Mouse (Mus musculus) T-cell, adult 66 days (primary cell): ENCODE data around the gene Gm42420. TPM values are rescaled to one million over a fixed set of nuclear protein-coding genes. Genes with fewer than 3 reads are reported as not detected.

Source experiments
- total RNA-seq, 2 experiments: library from RNA; stranded (reverse); gene quantifications; 3 replicates in 1 of 2; 4 replicates in 1 of 2; pipeline ENCODE4 v1.2.4; 2023

Gm42420 gene
- not detected for total RNA-seq

DNA sequence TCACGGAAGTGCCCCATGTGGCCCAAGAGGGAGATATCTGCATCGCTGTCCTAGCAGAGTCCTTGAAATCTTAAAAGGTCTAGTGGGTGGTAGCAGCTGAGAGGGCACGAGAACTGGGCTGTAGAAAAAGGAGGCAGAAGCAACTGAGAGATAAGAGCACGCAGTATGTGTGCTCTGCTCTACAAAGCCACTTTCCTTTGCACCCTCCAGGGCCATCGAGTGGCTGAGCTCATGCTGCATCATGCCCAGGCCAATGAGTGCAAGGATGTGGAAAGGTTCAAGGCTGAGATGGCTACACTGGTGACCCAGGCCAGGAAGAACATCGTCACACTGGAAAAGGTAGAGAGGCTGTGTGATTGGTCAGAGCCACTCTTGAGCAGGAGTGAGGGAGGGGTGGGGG is at the start of gene Gm42420:
TSS of gene Gm42420 (plus strand) at position 237 of the 400 bp plus-strand sequence.

DNA sequence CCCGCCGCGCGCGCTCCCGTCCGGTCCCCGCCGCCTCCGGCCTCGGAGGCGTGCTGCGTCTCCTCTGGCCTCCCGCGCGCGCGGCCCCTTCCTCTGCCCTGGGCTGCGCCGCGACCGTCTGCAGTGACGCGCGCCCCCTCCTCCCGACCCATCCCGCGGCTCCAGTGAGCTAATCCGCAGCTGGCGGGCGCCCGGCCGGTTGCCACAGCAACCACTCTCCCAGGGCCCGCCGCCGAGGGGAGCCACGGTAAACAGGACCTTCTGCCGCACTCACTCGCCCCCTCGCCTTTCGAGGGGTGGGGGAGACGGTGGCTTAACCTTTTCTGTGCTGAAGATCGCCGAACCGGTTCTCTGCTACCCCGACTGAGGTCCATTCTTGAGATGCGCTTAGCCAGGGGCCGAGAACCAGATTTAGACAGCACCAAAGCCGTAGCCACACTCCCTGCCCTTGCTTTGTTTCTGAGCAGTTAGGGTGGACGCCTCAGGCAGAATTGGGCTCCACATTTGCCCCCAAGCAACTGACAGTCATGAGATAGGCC is 27.8 kb upstream of the Gm42420 start, which contains the start of gene Dennd2a:
TSS of gene Dennd2a (minus strand) at position 145 of the 539 bp plus-strand sequence.

DNA sequence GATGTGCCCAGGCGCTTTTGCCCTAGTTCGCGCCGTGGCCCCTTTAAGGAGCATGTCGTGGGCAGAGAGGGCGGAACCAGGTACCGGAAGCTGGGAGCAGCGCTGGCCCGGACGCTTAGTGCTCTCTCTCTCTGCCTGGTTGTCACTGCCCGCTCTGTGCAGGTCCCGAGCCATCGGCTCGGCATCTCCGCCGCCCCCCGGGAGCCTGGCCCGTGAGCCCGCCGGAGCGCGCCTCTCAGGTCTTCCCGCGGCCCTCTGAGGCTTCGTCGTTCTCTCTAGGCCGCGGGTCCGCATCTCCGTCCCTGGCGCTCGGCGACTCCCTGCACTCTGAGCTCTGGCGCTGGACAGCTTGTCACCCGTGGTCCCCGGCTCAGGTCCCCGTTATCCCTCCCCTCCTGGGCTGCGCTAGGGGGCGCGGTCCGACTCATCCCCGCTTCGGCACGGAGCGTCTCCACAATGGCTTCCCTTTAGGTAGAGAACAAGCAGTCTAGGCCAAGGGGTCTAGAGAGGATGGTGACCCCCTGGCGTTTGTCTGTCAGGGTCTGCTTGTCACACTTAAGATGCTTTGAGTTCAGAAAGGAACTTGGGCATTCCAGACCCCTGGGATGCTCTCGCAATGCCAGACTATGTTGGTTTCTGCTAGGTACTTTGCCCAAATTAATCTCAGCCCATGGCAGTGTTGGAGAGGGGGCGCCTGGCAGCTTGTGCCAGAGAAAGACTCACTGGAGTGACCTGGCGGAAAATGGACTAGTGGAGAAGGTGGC is 11.6 kb upstream of the Gm42420 start, which contains the start of gene Adck2:
TSS of gene Adck2 (plus strand) at position 83 of the 764 bp plus-strand sequence.

GRCm38 (mm10) chr6:39592401-39593214 is 7.1 kb downstream of the Gm42420 start, which contains the start of gene Ndufb2:
Ndufb2 (plus strand) TSS chr6:39592574.

Other genes with a start within 250 kb of the Gm42420 start
- gene Slc37a3, start 208.1 kb upstream of the Gm42420 start, total RNA-seq = 10 to 100 TPM; 77.8 to 94.0 TPM
- gene Rab19, start 204.6 kb upstream of the Gm42420 start, total RNA-seq = 1 to 10 TPM; 8.3 to 10.0 TPM
- 100 to 1,000 TPM in 1 of 2 experiments, 10 to 100 TPM in 1; 92.6 to 114 TPM for gene Mkrn1, start 165.3 kb upstream of the Gm42420 start, total RNA-seq
- not detected for gene Dennd2a, start 27.9 kb upstream of the Gm42420 start, total RNA-seq
- 10 to 100 TPM; 36.2 to 39.5 TPM for gene Adck2, start 11.9 kb upstream of the Gm42420 start, total RNA-seq
- gene Ndufb2, start 6.8 kb downstream of the Gm42420 start, total RNA-seq = 10 to 100 TPM; 47.9 to 56.6 TPM
- 10 to 100 TPM; 29.1 to 33.2 TPM for gene Braf, start 139.7 kb downstream of the Gm42420 start, total RNA-seq
- 10 to 100 TPM; 36.4 to 37.7 TPM for gene Mrps33, start 225.2 kb downstream of the Gm42420 start, total RNA-seq